Mouse (Mus musculus) MEL (cell line): ENCODE results near the gene Wfdc2.
"Not testable (repeated sequence)": the region's sequence is repeated elsewhere in the genome, so short reads cannot be mapped to it uniquely, and the experiment has no call there.

ENCODE experiments used
- CHD1 ChIP-seq: IDR thresholded peaks from 2 replicates; pipeline ENCODE4 v1.6.1; 2012; ENCODE audit warnings: low read depth, mild to moderate bottlenecking, inconsistent platforms, low read length, improper control_type of control experiment
- CTCF ChIP-seq, 3 experiments: IDR thresholded peaks in 2 of 3; conservative IDR thresholded peaks in 1 of 3; 2 replicates each; pipeline ENCODE4 v1.5.1; 2011 to 2012; ENCODE audit warnings: low read length in 3 of 3, low read depth in 2 of 3, mild to moderate bottlenecking in 2 of 3, improper control_type of control experiment in 1 of 3, inconsistent platforms in 1 of 3, mixed read lengths in 1 of 3, moderate library complexity in 1 of 3; ENCODE audit not compliant: control insufficient read depth in 1 of 3, insufficient read depth in 1 of 3, poor library complexity in 1 of 3, severe bottlenecking in 1 of 3
- JUND ChIP-seq: IDR thresholded peaks from 2 replicates; pipeline ENCODE4 v1.6.1; 2011; ENCODE audit warnings: low read depth, mild to moderate bottlenecking, improper control_type of control experiment, low read length
- MAFK ChIP-seq: IDR thresholded peaks from 2 replicates; pipeline ENCODE4 v1.6.1; 2011; ENCODE audit warnings: low read depth, mild to moderate bottlenecking, low read length, improper control_type of control experiment, borderline replicate concordance
- MAX ChIP-seq: IDR thresholded peaks from 2 replicates; pipeline ENCODE4 v1.6.1; 2011; ENCODE audit warnings: low read length, improper control_type of control experiment
- MYC ChIP-seq: IDR thresholded peaks from 2 replicates; pipeline ENCODE4 v1.6.1; 2011; ENCODE audit warnings: low read depth, mild to moderate bottlenecking, low read length, improper control_type of control experiment, moderate library complexity
- POLR2A ChIP-seq, 2 experiments: IDR thresholded peaks; 2 replicates each; pipeline ENCODE4 v1.6.1; 2011 to 2012; ENCODE audit warnings: low read length in 2 of 2, mild to moderate bottlenecking in 2 of 2, control low read depth in 1 of 2, improper control_type of control experiment in 1 of 2, low read depth in 1 of 2, moderate library complexity in 1 of 2; ENCODE audit not compliant: control insufficient read depth in 1 of 2, insufficient read depth in 1 of 2, poor library complexity in 1 of 2
- POLR2AphosphoS2 ChIP-seq: IDR thresholded peaks from 2 replicates; pipeline ENCODE4 v1.6.1; 2011; ENCODE audit warnings: low read length, improper control_type of control experiment
- POLR2AphosphoS5 ChIP-seq: IDR thresholded peaks from 2 replicates; pipeline ENCODE4 v1.6.1; 2012; ENCODE audit warnings: low read depth, borderline replicate concordance, mild to moderate bottlenecking, inconsistent platforms, low read length, moderate library complexity, mixed read lengths
- USF1 ChIP-seq: IDR thresholded peaks from 2 replicates; pipeline ENCODE4 v1.6.1; 2014; ENCODE audit warnings: low read depth, mild to moderate bottlenecking, inconsistent platforms, low read length, improper control_type of control experiment, moderate library complexity

GRCm38 (mm10) chr2:164613471-164613870 lies 51.3 kb downstream of the Wfdc2 start, which contains the start of the genes Wfdc6b and Wfdc8:
- TF ChIP-seq POLR2AphosphoS5; USF1; JUND; POLR2A (IDR thresholded peaks at IDR 0.05; ENCODE audit: control insufficient read depth in 1 of 2, insufficient read depth in 1 of 2, low read depth in 1 of 2, low read length in 2 of 2, poor library complexity in 1 of 2); CTCF (IDR thresholded peaks at IDR 0.05 in 2 of 3, conservative IDR thresholded peaks at IDR 0.05 in 1 of 3; ENCODE audit: control insufficient read depth in 1 of 3, insufficient read depth in 1 of 3, low read depth in 2 of 3, low read length in 3 of 3, poor library complexity in 1 of 3, severe bottlenecking in 1 of 3); MAFK; MYC; CHD1; POLR2AphosphoS2; MAX: not testable (repeated sequence)
